14 mouse cellular contexts compared by ENCODE assay signal in the genomic region with DNA sequence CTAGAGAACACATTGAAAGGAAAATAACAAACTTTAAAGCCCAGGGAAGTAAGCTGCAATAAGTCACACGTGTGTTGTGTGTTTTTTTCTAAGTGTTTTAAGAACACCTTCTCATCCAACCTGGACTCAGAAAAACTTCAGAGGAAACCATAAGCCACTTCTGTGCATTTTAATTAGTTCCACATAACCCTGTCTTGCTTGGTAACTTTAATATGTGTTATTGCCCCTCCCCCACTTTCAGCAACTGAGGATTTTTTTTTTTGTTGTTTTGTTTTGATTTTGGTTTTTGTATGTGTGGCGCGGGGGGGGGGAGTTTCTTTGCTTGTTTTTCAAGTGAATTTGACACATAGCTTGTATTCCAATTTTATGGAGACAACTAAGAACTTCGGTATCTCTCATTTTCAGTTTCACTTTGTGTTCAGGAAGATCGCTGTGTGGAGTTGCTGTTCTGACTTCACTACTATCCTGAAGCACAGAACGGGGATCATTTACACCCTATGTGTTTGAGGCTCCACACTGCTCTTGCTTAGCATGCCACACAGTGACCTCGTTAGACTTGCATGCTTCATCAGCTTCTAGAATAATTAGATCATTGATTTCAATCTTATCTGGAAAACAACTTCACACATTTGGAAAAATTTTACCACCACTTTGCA. TPM values are rescaled to one million over a fixed set of nuclear protein-coding genes. Genes with fewer than 3 reads are reported as not detected.
DNase-seq lines count a peak whose midpoint lies in the region; ATAC-seq and TF ChIP-seq lines count a peak whose summit lies in the region.
"Had no signal": no experiment of that assay in that cellular context is flagged by ENCODE, and none has a peak within 500 bp of the region (broad histone marks: within the 10 kb centered on the region; RNA-seq: fewer than 3 reads in every experiment).

No protein-coding gene starts in this region.

- no peak for DNase-seq in heart, postnatal 0 days (ENCODE audit: low spot score)
- no peak for DNase-seq in heart, adult 18-20 months
- DNase-seq in A20 (ENCODE audit: low read depth, low spot score): peak; percentile 69
- DNase-seq in brain, adult 2 months (ENCODE audit: low read depth, low spot score): peak; percentile 47
- no peak for DNase-seq in adrenal gland, postnatal 10 days
- no peak for DNase-seq in heart, postnatal 4 days
- DNase-seq in heart, postnatal 36 days: no peak
- DNase-seq: cerebellum, postnatal 25 days; kidney, adult 18-20 months; lung, postnatal 36 days had no signal

- no peaks in the 10 kb centered on the region for H3K27me3 ChIP-seq in heart, postnatal 0 days (ENCODE audit: control insufficient read depth, insufficient read depth, low read length)
- H3K27me3 ChIP-seq: liver, embryonic 12.5 days had no signal

- H3K4me2 ChIP-seq in heart, postnatal 0 days (ENCODE audit: low read depth, low read length): peak overlapping the region; percentile 34
- H3K4me2 ChIP-seq: liver, embryonic 12.5 days had no signal

- TF ChIP-seq EP300 in heart, postnatal 0 days (IDR thresholded peaks at IDR 0.05; ENCODE audit: low read depth): no peak

- no peak overlapping the region for H3K27ac ChIP-seq in heart, postnatal 0 days (ENCODE audit: low read depth)
- H3K27ac ChIP-seq: liver, embryonic 12.5 days had no signal

- H3K4me3 ChIP-seq in heart, postnatal 0 days (ENCODE audit: low read depth, low read length): peak overlapping the region; percentile 22
- H3K4me3 ChIP-seq: liver, embryonic 12.5 days had no signal

- TF ChIP-seq CTCF in heart, postnatal 0 days (IDR thresholded peaks at IDR 0.05; ENCODE audit: low read depth): no peak

- intact Hi-C loops in heart, postnatal 36 days (cut with DNase I): no loop called here

- no peak for ATAC-seq in heart, postnatal 0 days (ENCODE audit: insufficient read depth, low read depth)
- peak; percentile 55; the same call in 1 of the 2 replicates for ATAC-seq in megakaryocyte progenitor cell, adult 5-6 weeks (replicated peaks; ENCODE audit: poor library complexity)
- ATAC-seq: forebrain, embryonic 16.5 days; liver, embryonic 12.5 days had no signal

- WGBS in heart, postnatal 0 days: 63% methylated on average over 7 of the region's 7 CpGs

- no peak overlapping the region for H3K9ac ChIP-seq in heart, postnatal 0 days (replicated peaks; ENCODE audit: low read depth, low read length)
- H3K9ac ChIP-seq: liver, embryonic 12.5 days had no signal

- H3K36me3 ChIP-seq in heart, postnatal 0 days (replicated peaks; ENCODE audit: control insufficient read depth, insufficient read depth, low read length): no peaks in the 10 kb centered on the region
- H3K36me3 ChIP-seq: liver, embryonic 12.5 days had no signal

- no peaks in the 10 kb centered on the region for H3K4me1 ChIP-seq in heart, postnatal 0 days (ENCODE audit: control insufficient read depth, insufficient read depth)
- H3K4me1 ChIP-seq: liver, embryonic 12.5 days had no signal

- H3K9me3 ChIP-seq in heart, postnatal 0 days (replicated peaks; ENCODE audit: control insufficient read depth, low read length): no peaks in the 10 kb centered on the region
- H3K9me3 ChIP-seq: liver, embryonic 12.5 days had no signal

RNA-seq across cellular contexts. Expression of a gene that starts 54.2 kb away (rescaled TPM):
- total RNA-seq in heart, postnatal 0 days (2014; rRNA removed; ENCODE audit: low replicate concordance): 0.58 and 3.1 TPM in 2 replicates
- 2.8 and 3.0 TPM in 2 replicates for polyA plus RNA-seq in heart, postnatal 0 days (2015; fragmentation: Nextera tagmentation; extraction: Ambion mirVana)
- 1 to 10 TPM; 7.6 to 8.4 TPM for total RNA-seq in heart, adult 18-20 months (2021)
- not detected in 2 replicates for total RNA-seq in megakaryocyte progenitor cell, adult 5-6 weeks (2015)
- not detected in 2 replicates for total RNA-seq in megakaryocyte progenitor cell, adult 5-6 weeks (2017)
- total RNA-seq in adrenal gland, postnatal 10 days (2021): 10 to 100 TPM; 32.8 to 38.4 TPM
- total RNA-seq in heart, postnatal 4 days (2021): 1 to 10 TPM; 2.5 to 3.0 TPM
- total RNA-seq in heart, postnatal 36 days (2021): 1 to 10 TPM; 3.8 to 4.9 TPM
- total RNA-seq: hematopoietic stem cell, adult 5-6 weeks had no signal

Comparison
In these comparisons a context has a peak if more than half of its experiments do, and no peak if none do; other contexts are left out.
1. DNase-seq: peak in A20 (single experiment) and brain, adult 2 months (single experiment); none in heart, postnatal 0 days (single experiment), heart, adult 18-20 months (0 of 2), adrenal gland, postnatal 10 days (single experiment), heart, postnatal 4 days (single experiment) and heart, postnatal 36 days (0 of 2).